Mouse (Mus musculus): ENCODE results near the gene Trem2.
"Not testable (repeated sequence)": the region's sequence is repeated elsewhere in the genome, so short reads cannot be mapped to it uniquely, and the experiment has no call there.

Trem2 gene

DNA sequence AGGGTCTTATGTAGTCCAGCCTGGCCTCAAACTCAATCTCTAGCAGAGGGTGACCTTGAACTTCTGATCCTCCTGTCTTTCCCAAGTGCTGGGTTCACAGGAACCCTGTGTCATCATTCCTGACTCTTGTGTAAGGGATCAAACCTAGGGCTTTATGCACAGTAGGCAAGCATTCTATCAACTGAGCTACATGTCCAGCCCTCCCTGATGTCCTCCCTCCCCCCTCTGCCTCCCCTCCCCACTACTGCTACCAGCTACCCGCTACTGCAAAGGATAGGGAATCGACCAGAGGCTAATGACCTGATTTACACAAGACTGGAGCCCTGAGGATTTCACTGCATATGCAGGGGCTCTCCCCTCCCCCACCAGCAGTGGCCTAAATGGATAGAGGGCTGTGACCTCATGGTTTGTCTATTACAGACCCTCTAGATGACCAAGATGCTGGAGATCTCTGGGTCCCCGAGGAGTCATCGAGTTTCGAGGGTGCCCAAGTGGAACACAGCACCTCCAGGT, 4.5 kb downstream of the Trem2 start:
- DNase-seq (ENCODE audit: low spot score): no peak

GRCm38 (mm10) chr17:48352976-48353375, 6.8 kb downstream of the Trem2 start:
- not testable (repeated sequence) for DNase-seq (ENCODE audit: low spot score)

DNA sequence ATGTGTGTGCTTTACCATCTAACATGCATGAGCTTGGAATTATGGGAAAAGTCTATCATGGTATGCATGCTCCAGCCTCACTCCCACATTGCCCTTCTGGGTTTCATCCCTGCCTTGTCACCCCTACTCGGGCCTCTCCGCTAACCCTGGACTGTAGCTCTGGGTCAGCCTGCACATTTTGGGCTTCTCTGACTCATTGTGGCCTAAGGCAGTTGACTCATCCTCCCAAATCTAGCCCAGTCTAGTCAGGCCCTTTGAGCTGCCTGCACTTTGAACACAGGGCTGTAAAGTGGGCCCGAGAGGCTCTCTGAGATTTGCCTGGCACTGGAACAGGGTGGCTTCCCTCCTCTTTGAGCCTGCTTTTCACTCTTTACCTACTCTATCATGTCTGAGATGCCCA, 9.6 kb downstream of the Trem2 start:
- peak; percentile 38 for DNase-seq (ENCODE audit: low spot score)

GRCm38 (mm10) chr17:48357892-48358291, 11.7 kb downstream of the Trem2 start:
- no peak for DNase-seq (ENCODE audit: low spot score)

DNA sequence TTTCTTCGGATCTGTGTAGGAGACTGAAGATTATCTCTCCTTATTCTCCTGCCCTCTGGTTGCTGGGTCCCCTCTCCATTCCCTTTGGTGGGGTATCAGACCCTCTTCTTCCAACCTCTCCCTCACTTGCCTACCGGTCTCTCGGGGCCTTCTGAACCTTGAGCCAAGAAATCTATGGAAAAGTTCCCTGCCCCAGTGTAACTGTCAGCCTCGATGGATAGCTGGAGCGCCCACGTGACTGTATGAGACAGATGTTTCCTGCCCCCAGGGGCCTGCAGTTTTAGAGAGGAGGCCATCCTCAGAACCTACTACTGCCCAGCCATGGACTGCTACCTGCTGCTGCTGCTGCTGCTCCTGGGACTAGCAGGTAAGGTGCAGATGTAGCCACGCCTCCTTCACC, 13.4 kb downstream of the Trem2 start, which contains the start of gene Treml1:
TSS of gene Treml1 (plus strand) at position 301 of the 400 bp plus-strand sequence.
- DNase-seq (ENCODE audit: low spot score): no peak

DNA sequence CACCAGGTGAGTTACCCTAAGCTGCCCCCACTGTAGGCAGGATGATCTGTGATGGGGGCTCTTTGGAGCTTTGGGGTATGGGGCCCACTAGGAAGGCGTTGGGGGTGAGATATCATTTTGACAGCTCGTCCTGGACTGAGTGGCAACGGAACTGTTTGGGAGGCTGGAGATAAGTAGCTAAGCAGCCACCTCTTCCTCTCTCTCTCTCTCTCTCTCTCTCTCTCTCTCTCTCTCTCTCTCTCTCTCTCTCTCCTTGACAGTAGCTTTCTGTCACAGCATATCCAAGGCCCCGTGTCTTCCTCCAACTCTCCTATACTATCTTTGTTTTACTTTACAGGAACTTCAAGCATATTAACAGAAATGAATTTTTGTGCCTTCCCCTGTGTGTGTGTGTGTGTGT, 14.3 kb downstream of the Trem2 start:
- DNase-seq (ENCODE audit: low spot score): no peak

DNA sequence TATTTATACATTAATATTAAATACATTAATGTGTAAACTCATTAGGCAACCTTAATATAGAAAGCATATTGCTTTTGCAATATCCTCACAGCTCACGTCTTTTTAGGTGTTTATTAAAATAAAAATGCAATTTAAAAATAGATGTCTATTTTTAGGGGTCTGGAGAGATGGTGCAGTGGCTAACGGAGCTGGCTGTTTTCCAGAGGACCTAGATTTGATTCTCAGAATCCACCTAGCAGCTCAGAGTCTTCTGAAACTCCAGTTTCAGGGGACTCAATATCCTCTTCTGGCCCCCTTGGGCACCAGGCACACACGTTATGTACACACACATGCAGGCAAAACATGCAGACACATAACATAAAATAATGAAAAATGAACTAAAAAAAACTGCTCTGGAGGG, 16.1 kb downstream of the Trem2 start:
- DNase-seq (ENCODE audit: low spot score): no peak

- peak; percentile 54 for DNase-seq (ENCODE audit: low spot score)
These were observed 16.8 kb downstream of the Trem2 start for GRCm38 (mm10) chr17:48362966-48363365.

GRCm38 (mm10) chr17:48363421-48363965, 17.3 kb downstream of the Trem2 start:
- no peak for DNase-seq (ENCODE audit: low spot score)

GRCm38 (mm10) chr17:48365511-48366155, 19.4 kb downstream of the Trem2 start:
- DNase-seq (ENCODE audit: low spot score): no peak

DNA sequence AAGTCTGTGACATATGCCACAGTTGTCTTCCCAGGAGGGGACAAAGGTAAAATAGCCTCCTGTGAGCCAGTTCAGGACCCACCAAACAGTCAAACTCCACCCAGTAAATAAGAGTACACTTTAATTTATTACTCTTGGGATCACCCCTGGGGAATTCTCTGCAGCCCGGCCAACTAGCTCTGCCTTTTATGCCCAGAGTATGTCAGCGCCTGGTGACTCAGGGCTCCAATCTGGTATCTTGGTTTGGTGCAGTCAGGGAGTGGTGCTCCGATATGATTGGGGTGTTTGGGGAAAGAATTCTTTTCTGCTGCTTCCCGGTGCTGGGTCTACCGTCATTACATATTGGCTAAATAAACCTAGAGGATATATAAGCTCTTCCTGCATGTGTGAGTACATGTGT, 20.6 kb downstream of the Trem2 start:
- DNase-seq (ENCODE audit: low spot score): peak; percentile 36

GRCm38 (mm10) chr17:48371621-48372020, 25.4 kb downstream of the Trem2 start:
- DNase-seq (ENCODE audit: low spot score): no peak

GRCm38 (mm10) chr17:48372987-48373386, 26.8 kb downstream of the Trem2 start:
- DNase-seq (ENCODE audit: low spot score): no peak

GRCm38 (mm10) chr17:48376102-48376501, 29.9 kb downstream of the Trem2 start:
- DNase-seq (ENCODE audit: low spot score): no peak

DNA sequence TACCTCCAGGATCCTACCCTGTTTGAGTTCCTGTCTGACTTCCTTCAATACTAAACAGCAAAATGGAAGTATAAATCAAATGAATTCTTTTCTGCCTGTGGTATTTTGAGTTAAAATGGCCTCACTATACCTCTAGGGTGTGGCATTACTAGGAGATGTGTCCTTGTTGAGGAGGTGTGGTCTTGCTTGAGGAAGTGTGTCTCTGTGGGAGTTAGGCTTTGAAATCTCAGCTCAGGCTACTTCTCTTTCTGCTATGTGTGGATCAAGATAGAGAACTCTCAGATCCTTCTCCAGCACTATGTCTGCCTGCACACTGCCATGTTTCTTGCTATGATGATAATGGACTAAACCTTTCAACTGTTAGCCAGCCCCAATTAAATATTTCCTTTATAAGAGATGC, 32.8 kb downstream of the Trem2 start:
- no peak for DNase-seq (ENCODE audit: low spot score)

GRCm38 (mm10) chr17:48385786-48386461, 39.7 kb downstream of the Trem2 start:
- DNase-seq (ENCODE audit: low spot score): no peak

DNA sequence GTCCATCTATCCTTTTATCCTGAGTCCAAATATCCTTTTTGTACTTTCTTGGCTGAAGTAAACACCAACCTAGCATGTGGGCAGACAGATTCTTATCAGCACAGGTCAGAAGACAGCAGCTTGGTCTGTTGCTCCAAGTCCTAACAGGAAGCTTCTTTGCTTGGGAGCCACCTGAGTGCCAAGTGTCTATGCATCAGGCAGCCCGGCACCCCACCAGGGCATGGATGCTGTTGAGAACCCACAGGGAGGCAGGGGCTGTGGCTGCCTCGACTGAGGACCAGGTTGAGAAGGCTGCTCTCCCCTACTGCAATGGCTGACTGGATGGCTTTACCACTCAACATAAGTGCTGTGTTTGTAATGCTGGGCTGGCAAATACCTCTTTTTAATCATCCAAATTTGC, 42.5 kb downstream of the Trem2 start:
- no peak for DNase-seq (ENCODE audit: low spot score)

DNA sequence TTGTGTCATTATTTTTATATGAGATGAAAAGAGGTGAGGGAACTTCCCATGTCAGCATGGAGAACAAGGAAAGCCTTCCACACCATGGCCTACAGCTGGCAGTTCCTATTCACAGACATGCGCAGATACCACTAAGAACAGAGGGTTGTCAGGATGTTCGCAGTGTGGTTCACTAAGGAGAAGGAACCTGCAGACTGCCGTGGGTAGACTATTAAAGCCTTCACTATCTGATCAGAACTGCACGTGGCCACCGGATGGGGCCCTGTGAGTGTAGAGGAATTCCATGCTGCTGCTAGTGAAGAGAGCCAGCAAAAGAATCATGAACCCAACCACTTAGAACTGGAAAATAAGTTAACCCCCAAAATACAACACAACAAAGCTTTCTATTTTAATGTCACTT, 43.2 kb downstream of the Trem2 start:
- DNase-seq (ENCODE audit: low spot score): no peak

DNA sequence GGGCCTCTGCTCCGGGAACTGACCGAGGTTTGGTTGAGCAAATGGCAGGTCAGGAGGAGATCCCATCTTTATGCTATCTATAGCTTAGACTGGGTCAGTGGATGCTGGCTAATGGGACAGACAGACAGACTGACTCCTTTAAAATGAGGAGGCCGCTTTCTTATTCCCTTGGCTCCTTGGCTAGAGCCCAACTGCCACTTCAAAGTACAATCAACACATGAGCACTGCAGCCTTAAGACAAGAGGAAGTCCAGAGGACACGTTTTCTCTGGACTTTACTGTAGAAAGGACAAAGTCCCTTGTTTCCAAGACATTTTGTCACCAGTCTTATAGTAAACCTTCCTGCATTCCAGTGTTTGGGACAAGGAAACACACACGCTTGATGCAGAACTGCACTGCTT, 45.2 kb downstream of the Trem2 start:
- DNase-seq (ENCODE audit: low spot score): no peak

- DNase-seq (ENCODE audit: low spot score): no peak
These were observed 46.4 kb downstream of the Trem2 start for GRCm38 (mm10) chr17:48392616-48393015.

DNA sequence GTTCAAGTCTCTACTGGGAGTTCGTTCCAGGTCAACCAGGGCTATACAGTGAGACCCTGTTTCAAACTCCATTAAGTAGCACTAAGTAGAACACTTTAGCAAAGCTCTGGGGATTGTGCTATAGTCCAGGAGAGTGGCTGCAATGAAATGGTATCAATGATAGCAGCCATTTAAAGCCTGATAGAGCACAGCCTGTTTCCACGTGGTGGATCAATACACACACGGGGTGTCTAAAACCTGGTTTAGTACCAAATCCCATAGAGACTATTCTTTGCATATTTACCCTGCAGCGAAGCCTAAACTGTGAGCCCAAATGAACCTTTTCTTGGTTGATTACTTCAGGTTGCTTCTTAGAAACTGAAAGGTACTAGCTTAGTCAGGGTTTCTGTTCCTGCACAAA, 55.5 kb downstream of the Trem2 start:
- DNase-seq (ENCODE audit: low spot score): no peak

- no peak for DNase-seq (ENCODE audit: low spot score)
These were observed 56.5 kb downstream of the Trem2 start for GRCm38 (mm10) chr17:48402751-48403150.
